ENCODE assay signal across 8 mouse cellular contexts in the genomic region with DNA sequence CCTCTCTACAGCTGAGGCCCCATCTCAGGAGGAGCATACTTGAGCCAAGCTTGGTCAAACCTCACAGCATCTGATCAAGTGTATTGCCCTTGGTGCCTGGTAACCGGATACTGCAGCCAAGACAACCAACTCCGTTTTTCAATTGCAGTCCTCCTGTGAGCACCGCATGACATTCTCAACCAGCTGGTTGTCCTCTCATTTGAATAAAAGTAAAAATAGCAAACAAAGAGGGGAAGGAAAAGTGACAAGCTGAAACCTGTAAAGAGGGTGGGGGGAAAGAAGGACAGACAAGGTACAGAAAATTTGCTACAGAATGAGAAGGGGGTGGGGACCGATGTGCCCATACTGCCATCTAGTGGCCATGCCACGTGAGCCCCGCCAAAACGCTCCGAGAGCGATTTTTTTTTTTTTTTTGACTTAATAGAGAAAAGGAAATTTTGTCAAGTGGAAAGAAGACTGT.
DNase-seq lines count a peak whose midpoint lies in the region; ATAC-seq and TF ChIP-seq lines count a peak whose summit lies in the region.

No protein-coding gene starts in this region.

- H3K9me3 ChIP-seq in forebrain, embryonic 11.5 days (ENCODE audit: control insufficient read depth, low read length), result no peaks in the 10 kb centered on the region
- H3K9me3 ChIP-seq in hindbrain, embryonic 15.5 days, result no peaks in the 10 kb centered on the region
- H3K9me3 ChIP-seq in midbrain, embryonic 10.5 days (replicated peaks), result no peaks in the 10 kb centered on the region
- peaks cover 1% of the 10 kb centered on the region; the same call in 1 of the 2 replicates for H3K9me3 ChIP-seq in stomach, embryonic 14.5 days (ENCODE audit: control insufficient read depth, low read depth, low read length)

- H3K4me1 ChIP-seq in forebrain, embryonic 11.5 days (replicated peaks; ENCODE audit: control insufficient read depth, insufficient read depth, low read length), result no peaks in the 10 kb centered on the region
- no peaks in the 10 kb centered on the region; the same call in 1 of the 2 replicates for H3K4me1 ChIP-seq in hindbrain, embryonic 15.5 days (replicated peaks)
- no peaks in the 10 kb centered on the region for H3K4me1 ChIP-seq in midbrain, embryonic 10.5 days
- H3K4me1 ChIP-seq in stomach, embryonic 14.5 days (ENCODE audit: control insufficient read depth, insufficient read depth, low read length), result no peaks in the 10 kb centered on the region

- H3K36me3 ChIP-seq in forebrain, embryonic 11.5 days (ENCODE audit: control insufficient read depth, insufficient read depth, low read length), result no peaks in the 10 kb centered on the region
- no peaks in the 10 kb centered on the region for H3K36me3 ChIP-seq in hindbrain, embryonic 15.5 days
- H3K36me3 ChIP-seq in midbrain, embryonic 10.5 days, result no peaks in the 10 kb centered on the region
- no peaks in the 10 kb centered on the region for H3K36me3 ChIP-seq in stomach, embryonic 14.5 days (ENCODE audit: control insufficient read depth, insufficient read depth, low read length)

- peak; percentile 96 for TF ChIP-seq CTCF in brain, embryonic 14.5 days (IDR thresholded peaks at IDR 0.05; ENCODE audit: borderline replicate concordance, extremely low read depth, insufficient read depth, insufficient read length)

- no peak overlapping the region for H3K27ac ChIP-seq in forebrain, embryonic 11.5 days (ENCODE audit: low read depth, low read length)
- H3K27ac ChIP-seq in hindbrain, embryonic 15.5 days (replicated peaks), result peak overlapping the region; percentile 43; the same call in 1 of the 2 replicates
- H3K27ac ChIP-seq in midbrain, embryonic 10.5 days (replicated peaks), result no peak overlapping the region
- H3K27ac ChIP-seq in stomach, embryonic 14.5 days (ENCODE audit: low read length), result no peak overlapping the region

- H3K27me3 ChIP-seq in forebrain, embryonic 11.5 days (ENCODE audit: control insufficient read depth, insufficient read depth, low read length), result no peaks in the 10 kb centered on the region
- no peaks in the 10 kb centered on the region for H3K27me3 ChIP-seq in hindbrain, embryonic 15.5 days
- H3K27me3 ChIP-seq in midbrain, embryonic 10.5 days (ENCODE audit: low read depth, poor library complexity, severe bottlenecking), result no peaks in the 10 kb centered on the region
- H3K27me3 ChIP-seq in stomach, embryonic 14.5 days (ENCODE audit: control insufficient read depth, insufficient read depth, low read length), result no peaks in the 10 kb centered on the region

- DNase-seq in kidney, adult 18-20 months, result peak; percentile 21
- DNase-seq in kidney, adult 11 months, result no peak
- DNase-seq in brain, embryonic 14.5 days (ENCODE audit: low read depth), result peak; percentile 92
- DNase-seq in forebrain, embryonic 11.5 days (ENCODE audit: low spot score), result peak; percentile 81
- DNase-seq in left cerebral cortex, adult 8-10 months (ENCODE audit: low spot score in 2 of 2), result peak; percentile 22 to 28
- DNase-seq in midbrain, embryonic 10.5 days (ENCODE audit: low spot score), result peak; percentile 60

- TF ChIP-seq POLR2A in brain, embryonic 14.5 days (IDR thresholded peaks at IDR 0.05; ENCODE audit: borderline replicate concordance, extremely low read depth, insufficient read depth, insufficient read length, poor library complexity, severe bottlenecking), result no peak

- H3K9ac ChIP-seq in forebrain, embryonic 11.5 days (ENCODE audit: low read length), result no peak overlapping the region
- peak overlapping the region; percentile 26; the same call in 1 of the 2 replicates for H3K9ac ChIP-seq in hindbrain, embryonic 15.5 days
- H3K9ac ChIP-seq in stomach, embryonic 14.5 days (replicated peaks; ENCODE audit: low read depth, low read length), result no peak overlapping the region

- 4% methylated on average over 9 of the region's 9 CpGs for WGBS in forebrain, embryonic 11.5 days
- 2% methylated on average over 9 of the region's 9 CpGs for WGBS in hindbrain, embryonic 15.5 days
- WGBS in midbrain, embryonic 10.5 days, result 8% methylated on average over 9 of the region's 9 CpGs
- WGBS in stomach, embryonic 14.5 days, result 6% methylated on average over 9 of the region's 9 CpGs

- no peak overlapping the region for H3K4me3 ChIP-seq in forebrain, embryonic 11.5 days (ENCODE audit: low read depth, low read length)
- H3K4me3 ChIP-seq in hindbrain, embryonic 15.5 days, result peak overlapping the region; percentile 26
- peak overlapping the region; percentile 26; the same call in 1 of the 2 replicates for H3K4me3 ChIP-seq in midbrain, embryonic 10.5 days
- H3K4me3 ChIP-seq in stomach, embryonic 14.5 days (ENCODE audit: low read depth, low read length), result no peak overlapping the region

- peak; percentile 79 for ATAC-seq in forebrain, embryonic 11.5 days (replicated peaks; ENCODE audit: low FRiP score)
- ATAC-seq in hindbrain, embryonic 15.5 days (ENCODE audit: low FRiP score, low read depth), result peak; percentile 90
- no peak for ATAC-seq in stomach, embryonic 14.5 days (ENCODE audit: insufficient number of reproducible peaks, insufficient read depth, low FRiP score, low read depth)

- H3K4me2 ChIP-seq in forebrain, embryonic 11.5 days (ENCODE audit: low read depth, low read length, severe bottlenecking), result 0 out of 2 replicates have a peak overlapping the region, but pooled peaks have one; percentile 31
- peak overlapping the region; percentile 50 for H3K4me2 ChIP-seq in hindbrain, embryonic 15.5 days
- H3K4me2 ChIP-seq in stomach, embryonic 14.5 days (replicated peaks; ENCODE audit: low read depth, low read length), result peak overlapping the region; percentile 28

Comparison
In these comparisons a context has a peak if more than half of its experiments do, and no peak if none do; other contexts are left out.
1. H3K4me3 ChIP-seq: peak in hindbrain, embryonic 15.5 days (single experiment) and midbrain, embryonic 10.5 days (single experiment); none in forebrain, embryonic 11.5 days (single experiment) and stomach, embryonic 14.5 days (single experiment).
2. Peak in every context shown above with its lines, with median percentiles within 50 percentile points of each other: H3K4me2 ChIP-seq.